Mouse (Mus musculus): ENCODE measurements at regions not wholly inside any gene's neighbourhood (a gene's known extent, or its start where the extent isn't known, plus 50 kb on each side); places are given as distances from the start of the nearest gene placed in this dataset.
"Not testable (repeated sequence)": the region's sequence is repeated elsewhere in the genome, so short reads cannot be mapped to it uniquely, and the experiment has no call there.

GRCm38 (mm10) chr15:96802034-96802728 lies 102.7 kb upstream of the Slc38a2 start:
- WGBS: 87% methylated on average over 9 of the region's 9 CpGs
- Histone ChIP-seq H3K27ac (no peak overlapping the region), H3K27me3 (ENCODE audit: low read depth, poor library complexity, severe bottlenecking) (no peaks in the 10 kb centered on the region)

GRCm38 (mm10) chr15:96799228-96799627 lies 99.7 kb upstream of the Slc38a2 start:
- H3K36me3 ChIP-seq: no peaks in the 10 kb centered on the region
- H3K9me3 ChIP-seq (replicated peaks): no peaks in the 10 kb centered on the region
- WGBS: 84% methylated on average over 12 of the region's 12 CpGs
- no peaks in the 10 kb centered on the region for H3K27me3 ChIP-seq (ENCODE audit: low read depth, poor library complexity, severe bottlenecking)
- no peak for DNase-seq (ENCODE audit: low spot score)
- H3K4me3 ChIP-seq: no peak overlapping the region
- H3K4me1 ChIP-seq: peaks cover 2% of the 10 kb centered on the region; the same call in 1 of the 2 replicates
- no peak overlapping the region for H3K27ac ChIP-seq

More at GRCm38 (mm10) chr15:96802034-96802728, 102.7 kb upstream of the Slc38a2 start:
- Histone ChIP-seq H3K9me3 (replicated peaks) (no peaks in the 10 kb centered on the region), H3K36me3 (no peaks in the 10 kb centered on the region), H3K4me1 (no peaks in the 10 kb centered on the region), H3K4me3 (no peak overlapping the region)
- no peak for DNase-seq (ENCODE audit: low spot score)

- no peak for DNase-seq (ENCODE audit: low spot score)
- no peaks in the 10 kb centered on the region for H3K27me3 ChIP-seq (ENCODE audit: low read depth, poor library complexity, severe bottlenecking)
- 93% methylated on average over 4 of the region's 4 CpGs for WGBS
- no peak overlapping the region for H3K27ac ChIP-seq
- H3K4me3 ChIP-seq: no peak overlapping the region
- H3K9me3 ChIP-seq (replicated peaks): no peaks in the 10 kb centered on the region
- H3K36me3 ChIP-seq: no peaks in the 10 kb centered on the region
- H3K4me1 ChIP-seq: peaks cover 8% of the 10 kb centered on the region; the same call in 1 of the 2 replicates
Measured at GRCm38 (mm10) chr15:96797615-96798270, 98.2 kb upstream of the Slc38a2 start.

- Histone ChIP-seq H3K27ac (no peak overlapping the region), H3K27me3 (ENCODE audit: low read depth, poor library complexity, severe bottlenecking) (no peaks in the 10 kb centered on the region), H3K9me3 (replicated peaks) (no peaks in the 10 kb centered on the region), H3K36me3 (no peaks in the 10 kb centered on the region), H3K4me3 (no peak overlapping the region), H3K4me1 (peaks cover 8% of the 10 kb centered on the region; the same call in 1 of the 2 replicates)
- 88% methylated on average over 6 of the region's 6 CpGs for WGBS
- no peak for DNase-seq (ENCODE audit: low spot score)
Measured at GRCm38 (mm10) chr15:96794177-96794719, 94.7 kb upstream of the Slc38a2 start.

GRCm38 (mm10) chr15:96793251-96793650 lies 93.7 kb upstream of the Slc38a2 start:
- Histone ChIP-seq H3K27ac (no peak overlapping the region), H3K36me3 (no peaks in the 10 kb centered on the region), H3K9me3 (replicated peaks) (no peaks in the 10 kb centered on the region), H3K4me1 (peaks cover 8% of the 10 kb centered on the region; the same call in 1 of the 2 replicates), H3K4me3 (no peak overlapping the region), H3K27me3 (ENCODE audit: low read depth, poor library complexity, severe bottlenecking) (no peaks in the 10 kb centered on the region)
- DNase-seq (ENCODE audit: low spot score): no peak
- WGBS: 94% methylated on average over 15 of the region's 15 CpGs

GRCm38 (mm10) chr15:96791306-96791705 lies 91.8 kb upstream of the Slc38a2 start:
- Histone ChIP-seq H3K4me3 (no peak overlapping the region), H3K9me3 (replicated peaks) (no peaks in the 10 kb centered on the region), H3K27me3 (ENCODE audit: low read depth, poor library complexity, severe bottlenecking) (no peaks in the 10 kb centered on the region), H3K27ac (no peak overlapping the region), H3K4me1 (peaks cover 8% of the 10 kb centered on the region; the same call in 1 of the 2 replicates), H3K36me3 (no peaks in the 10 kb centered on the region)
- 80% methylated on average over 6 of the region's 6 CpGs for WGBS
- DNase-seq (ENCODE audit: low spot score): no peak

GRCm38 (mm10) chr15:96787921-96788320 lies 88.4 kb upstream of the Slc38a2 start:
- not testable (repeated sequence) for DNase-seq (ENCODE audit: low spot score); H3K9me3 ChIP-seq (replicated peaks)
- 96% methylated on average over 2 of the region's 2 CpGs for WGBS

GRCm38 (mm10) chr15:96784578-96784977 lies 85.0 kb upstream of the Slc38a2 start:
- no peak for DNase-seq (ENCODE audit: low spot score)
- no peaks in the 10 kb centered on the region for H3K27me3 ChIP-seq (ENCODE audit: low read depth, poor library complexity, severe bottlenecking)
- H3K9me3 ChIP-seq (replicated peaks): no peaks in the 10 kb centered on the region
- WGBS: 94% methylated on average over 7 of the region's 7 CpGs
- no peak overlapping the region for H3K27ac ChIP-seq
- H3K4me1 ChIP-seq: no peaks in the 10 kb centered on the region
- no peaks in the 10 kb centered on the region for H3K36me3 ChIP-seq
- H3K4me3 ChIP-seq: no peak overlapping the region

More at GRCm38 (mm10) chr15:96787921-96788320, 88.4 kb upstream of the Slc38a2 start:
- not testable (repeated sequence) for H3K27ac ChIP-seq; H3K36me3 ChIP-seq; H3K4me1 ChIP-seq; H3K27me3 ChIP-seq (ENCODE audit: low read depth, poor library complexity, severe bottlenecking); H3K4me3 ChIP-seq

- Histone ChIP-seq H3K36me3 (no peaks in the 10 kb centered on the region), H3K4me3 (no peak overlapping the region), H3K27me3 (ENCODE audit: low read depth, poor library complexity, severe bottlenecking) (no peaks in the 10 kb centered on the region), H3K9me3 (replicated peaks) (no peaks in the 10 kb centered on the region), H3K27ac (no peak overlapping the region), H3K4me1 (no peaks in the 10 kb centered on the region)
- 67% methylated on average over 5 of the region's 5 CpGs for WGBS
- no peak for DNase-seq (ENCODE audit: low spot score)
Measured at GRCm38 (mm10) chr15:96781560-96781959, 82.0 kb upstream of the Slc38a2 start.

GRCm38 (mm10) chr15:96780606-96781005 lies 81.1 kb upstream of the Slc38a2 start:
- WGBS: 94% methylated on average over 5 of the region's 5 CpGs
- no peaks in the 10 kb centered on the region for H3K9me3 ChIP-seq (replicated peaks)
- H3K27me3 ChIP-seq (ENCODE audit: low read depth, poor library complexity, severe bottlenecking): no peaks in the 10 kb centered on the region
- H3K4me3 ChIP-seq: no peak overlapping the region
- H3K4me1 ChIP-seq: no peaks in the 10 kb centered on the region
- no peak overlapping the region for H3K27ac ChIP-seq
- DNase-seq (ENCODE audit: low spot score): no peak
- H3K36me3 ChIP-seq: no peaks in the 10 kb centered on the region

GRCm38 (mm10) chr15:96779358-96779757 lies 79.8 kb upstream of the Slc38a2 start:
- Histone ChIP-seq H3K36me3 (no peaks in the 10 kb centered on the region), H3K4me3 (no peak overlapping the region), H3K9me3 (replicated peaks) (no peaks in the 10 kb centered on the region), H3K27me3 (ENCODE audit: low read depth, poor library complexity, severe bottlenecking) (no peaks in the 10 kb centered on the region), H3K27ac (no peak overlapping the region), H3K4me1 (no peaks in the 10 kb centered on the region)
- no peak for DNase-seq (ENCODE audit: low spot score)
- 90% methylated on average over 7 of the region's 7 CpGs for WGBS

GRCm38 (mm10) chr15:96778321-96778926 lies 78.9 kb upstream of the Slc38a2 start:
- H3K9me3 ChIP-seq (replicated peaks): no peaks in the 10 kb centered on the region
- no peak overlapping the region for H3K4me3 ChIP-seq
- WGBS: 94% methylated on average over 15 of the region's 15 CpGs
- no peak overlapping the region for H3K27ac ChIP-seq
- no peaks in the 10 kb centered on the region for H3K27me3 ChIP-seq (ENCODE audit: low read depth, poor library complexity, severe bottlenecking)
- no peak for DNase-seq (ENCODE audit: low spot score)
- no peaks in the 10 kb centered on the region for H3K36me3 ChIP-seq
- H3K4me1 ChIP-seq: peaks cover under 1% of the 10 kb centered on the region; the same call in 1 of the 2 replicates

All from limb, embryonic 10.5 days (tissue).